Mouse (Mus musculus): ENCODE measurements at regions not wholly inside any gene's neighbourhood (a gene's known extent, or its start where the extent isn't known, plus 50 kb on each side); places are given as distances from the start of the nearest gene placed in this dataset.
"Not testable (repeated sequence)": the region's sequence is repeated elsewhere in the genome, so short reads cannot be mapped to it uniquely, and the experiment has no call there.

DNA sequence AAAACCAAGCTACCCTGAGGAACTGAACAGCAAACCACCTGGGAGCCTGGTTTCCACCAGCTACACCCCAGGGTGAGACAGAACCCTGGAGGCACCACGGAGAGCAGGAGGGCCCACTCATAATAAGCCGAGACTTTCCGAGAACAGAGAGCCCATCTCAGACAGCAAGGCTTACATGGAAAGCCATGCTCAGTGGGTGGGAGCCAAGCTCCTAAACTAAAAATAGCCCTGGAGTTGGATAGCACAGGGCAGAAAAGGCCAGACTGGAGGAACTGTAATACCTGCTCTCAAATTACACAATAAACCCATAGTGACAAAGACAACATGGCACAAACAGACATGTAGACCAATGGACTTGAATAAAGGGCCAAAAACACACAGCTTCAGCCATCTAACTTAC is 69.9 kb downstream of the Fbxo4 start:
- Histone ChIP-seq H3K9me3 (no peaks in the 10 kb centered on the region), H3K9ac (no peak overlapping the region), H3K36me3 (replicated peaks) (no peaks in the 10 kb centered on the region), H3K4me3 (no peak overlapping the region), H3K27ac (no peak overlapping the region), H3K4me2 (no peak overlapping the region), H3K4me1 (no peaks in the 10 kb centered on the region), H3K27me3 (replicated peaks) (no peaks in the 10 kb centered on the region)
- 73% methylated on average over 3 of the region's 3 CpGs for WGBS
- no peak for ATAC-seq (replicated peaks)

- Histone ChIP-seq H3K36me3 (replicated peaks) (no peaks in the 10 kb centered on the region), H3K27me3 (replicated peaks) (no peaks in the 10 kb centered on the region), H3K4me1 (no peaks in the 10 kb centered on the region), H3K4me2 (no peak overlapping the region), H3K9me3 (no peaks in the 10 kb centered on the region), H3K9ac (no peak overlapping the region), H3K4me3 (no peak overlapping the region), H3K27ac (no peak overlapping the region)
- WGBS, result 12% methylated on average over 2 of the region's 2 CpGs
- no peak for ATAC-seq (replicated peaks)
Measured at GRCm38 (mm10) chr15:3908721-3909120, 70.7 kb downstream of the Fbxo4 start.

DNA sequence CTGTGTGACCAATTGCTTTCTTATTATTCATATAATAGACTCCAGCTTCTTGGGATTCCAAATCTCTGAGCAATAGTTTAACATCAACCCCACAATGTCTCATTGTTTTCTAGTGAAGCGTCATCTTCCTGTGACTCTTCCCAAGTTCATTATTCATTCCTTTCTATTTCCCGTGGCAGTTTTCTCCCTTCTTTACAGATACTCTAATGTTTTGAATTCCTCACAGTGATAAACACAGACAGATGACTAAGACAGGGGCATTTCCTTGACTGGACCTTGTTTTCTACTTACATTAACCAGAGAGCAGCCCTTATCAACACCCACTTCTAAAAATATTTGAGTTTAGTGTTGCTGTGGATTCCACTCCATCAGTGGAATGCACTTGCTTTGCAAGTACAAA is 73.8 kb downstream of the Fbxo4 start:
- H3K27me3 ChIP-seq (replicated peaks), result no peaks in the 10 kb centered on the region
- H3K27ac ChIP-seq, result no peak overlapping the region
- no peaks in the 10 kb centered on the region for H3K9me3 ChIP-seq
- H3K4me2 ChIP-seq, result no peak overlapping the region
- no peak for ATAC-seq (replicated peaks)
- WGBS, result 68% methylated on average over 2 of the region's 2 CpGs
- no peaks in the 10 kb centered on the region for H3K4me1 ChIP-seq
- H3K9ac ChIP-seq, result no peak overlapping the region
- no peak overlapping the region for H3K4me3 ChIP-seq
- no peaks in the 10 kb centered on the region for H3K36me3 ChIP-seq (replicated peaks)

DNA sequence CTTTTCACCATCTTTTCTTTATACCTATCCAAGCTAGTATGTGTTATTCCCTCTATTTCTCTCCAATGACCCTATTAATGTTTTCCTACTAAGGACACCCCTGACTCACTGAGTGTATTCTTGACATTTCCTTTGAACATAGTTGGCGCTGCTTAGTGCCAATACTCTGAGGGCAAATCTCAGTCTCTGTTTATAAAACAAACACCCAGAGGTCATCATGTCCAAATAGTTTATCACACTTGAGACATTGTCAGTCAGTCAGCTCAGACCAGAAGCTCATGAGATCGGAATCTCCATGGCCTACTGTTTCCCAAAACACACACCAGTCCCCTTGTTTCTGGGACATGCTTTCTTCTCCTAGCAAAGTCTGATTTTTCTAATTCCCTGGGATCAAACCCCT is 100.9 kb downstream of the Fbxo4 start:
- no peaks in the 10 kb centered on the region for H3K9me3 ChIP-seq
- no peak overlapping the region for H3K4me3 ChIP-seq
- ATAC-seq (replicated peaks), result no peak
- no peaks in the 10 kb centered on the region for H3K36me3 ChIP-seq (replicated peaks)
- 91% methylated on average over 2 of the region's 2 CpGs for WGBS
- no peak overlapping the region for H3K9ac ChIP-seq
- no peaks in the 10 kb centered on the region for H3K4me1 ChIP-seq
- no peaks in the 10 kb centered on the region for H3K27me3 ChIP-seq (replicated peaks)
- H3K27ac ChIP-seq, result no peak overlapping the region
- no peak overlapping the region for H3K4me2 ChIP-seq

GRCm38 (mm10) chr15:3877506-3877905 is 101.9 kb downstream of the Fbxo4 start:
- Histone ChIP-seq H3K4me2 (no peak overlapping the region), H3K4me1 (no peaks in the 10 kb centered on the region), H3K36me3 (replicated peaks) (no peaks in the 10 kb centered on the region), H3K27me3 (replicated peaks) (no peaks in the 10 kb centered on the region), H3K9ac (no peak overlapping the region), H3K27ac (no peak overlapping the region), H3K9me3 (no peaks in the 10 kb centered on the region), H3K4me3 (no peak overlapping the region)
- WGBS, result 90% methylated on average over 3 of the region's 3 CpGs
- ATAC-seq (replicated peaks), result no peak

GRCm38 (mm10) chr15:3875210-3875861 is 104.0 kb downstream of the Fbxo4 start:
- not testable (repeated sequence) for H3K4me1 ChIP-seq; H3K9ac ChIP-seq; H3K4me2 ChIP-seq; H3K9me3 ChIP-seq; ATAC-seq (replicated peaks); H3K36me3 ChIP-seq (replicated peaks); H3K27me3 ChIP-seq (replicated peaks); H3K4me3 ChIP-seq; H3K27ac ChIP-seq
- 65% methylated on average over 7 of the region's 7 CpGs for WGBS

DNA sequence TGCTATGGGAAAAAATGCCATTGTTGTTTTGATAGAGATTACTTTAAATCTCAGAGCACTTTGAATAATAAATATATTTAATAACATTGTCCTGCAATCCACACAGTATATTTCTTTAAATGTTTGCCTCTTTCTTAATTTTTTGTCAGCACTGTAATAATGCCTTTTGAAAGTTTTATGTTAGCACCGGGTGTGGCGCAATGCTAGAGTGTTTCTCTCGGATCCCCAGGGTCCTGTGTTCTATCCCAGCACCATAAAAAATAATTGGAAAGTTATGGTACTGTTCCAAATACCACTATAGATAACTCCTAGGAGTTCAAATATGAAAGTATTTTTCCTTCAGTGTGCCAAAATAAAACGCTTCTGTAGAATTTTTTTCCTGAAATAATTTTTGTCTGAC is 147.6 kb downstream of the Fbxo4 start:
- no peak overlapping the region for H3K4me2 ChIP-seq
- no peaks in the 10 kb centered on the region for H3K4me1 ChIP-seq
- no peaks in the 10 kb centered on the region for H3K9me3 ChIP-seq
- 89% methylated on average over 4 of the region's 4 CpGs for WGBS
- no peak overlapping the region for H3K9ac ChIP-seq
- ATAC-seq (replicated peaks), result no peak
- H3K27me3 ChIP-seq (replicated peaks), result no peaks in the 10 kb centered on the region
- no peak overlapping the region for H3K4me3 ChIP-seq
- H3K36me3 ChIP-seq (replicated peaks), result no peaks in the 10 kb centered on the region
- H3K27ac ChIP-seq, result no peak overlapping the region

GRCm38 (mm10) chr15:3805430-3805829 is 173.9 kb downstream of the Fbxo4 start:
- WGBS, result 90% methylated on average over 2 of the region's 2 CpGs
- ATAC-seq (replicated peaks), result no peak

GRCm38 (mm10) chr15:3775865-3776264 is 192.6 kb upstream of the Ghr start:
- WGBS, result 92% methylated on average over 3 of the region's 3 CpGs
- no peak overlapping the region for H3K27ac ChIP-seq
- H3K9me3 ChIP-seq, result 0 out of 2 replicates have a peak, but pooled peaks cover 2% of the 10 kb centered on the region
- no peak for ATAC-seq (replicated peaks)
- no peaks in the 10 kb centered on the region for H3K4me1 ChIP-seq
- no peaks in the 10 kb centered on the region for H3K27me3 ChIP-seq (replicated peaks)
- H3K9ac ChIP-seq, result no peak overlapping the region
- no peak overlapping the region for H3K4me2 ChIP-seq
- H3K4me3 ChIP-seq, result no peak overlapping the region
- no peaks in the 10 kb centered on the region for H3K36me3 ChIP-seq (replicated peaks)

More at GRCm38 (mm10) chr15:3805430-3805829, 173.9 kb downstream of the Fbxo4 start:
- H3K27ac ChIP-seq, result no peak overlapping the region
- no peak overlapping the region for H3K4me3 ChIP-seq
- no peaks in the 10 kb centered on the region for H3K27me3 ChIP-seq (replicated peaks)
- H3K4me1 ChIP-seq, result no peaks in the 10 kb centered on the region
- no peak overlapping the region for H3K9ac ChIP-seq
- no peaks in the 10 kb centered on the region for H3K36me3 ChIP-seq (replicated peaks)
- H3K4me2 ChIP-seq, result no peak overlapping the region
- H3K9me3 ChIP-seq, result no peaks in the 10 kb centered on the region

- Histone ChIP-seq H3K36me3 (replicated peaks) (no peaks in the 10 kb centered on the region), H3K27me3 (replicated peaks) (no peaks in the 10 kb centered on the region), H3K4me2 (no peak overlapping the region), H3K4me3 (no peak overlapping the region), H3K9me3 (no peaks in the 10 kb centered on the region), H3K4me1 (no peaks in the 10 kb centered on the region), H3K27ac (no peak overlapping the region), H3K9ac (no peak overlapping the region)
- WGBS, result 87% methylated on average over 8 of the region's 8 CpGs
- no peak for ATAC-seq (replicated peaks)
Measured at GRCm38 (mm10) chr15:3772228-3772789, 189.0 kb upstream of the Ghr start.

DNA sequence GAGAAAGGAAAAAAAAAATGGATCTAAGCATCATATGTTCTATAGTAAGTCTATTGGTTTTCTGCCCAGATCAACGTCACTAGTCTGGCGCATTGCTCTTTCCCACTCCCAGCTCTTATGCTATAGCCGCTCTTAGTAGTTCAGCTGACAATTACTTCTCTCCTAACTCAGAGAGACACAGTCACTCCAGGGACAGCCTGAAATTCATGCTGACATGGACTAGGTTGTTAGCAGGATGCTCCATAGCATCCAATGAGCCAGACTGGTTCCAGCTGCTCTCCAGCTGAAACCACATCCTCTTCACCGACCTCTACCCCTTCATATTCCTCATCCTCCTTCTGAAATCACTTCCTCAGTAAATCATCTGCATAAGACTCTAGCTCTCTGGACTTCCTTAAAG is 187.0 kb upstream of the Ghr start:
- 89% methylated on average over 4 of the region's 4 CpGs for WGBS
- no peaks in the 10 kb centered on the region for H3K27me3 ChIP-seq (replicated peaks)
- no peak overlapping the region for H3K27ac ChIP-seq
- H3K4me2 ChIP-seq, result no peak overlapping the region
- no peaks in the 10 kb centered on the region for H3K9me3 ChIP-seq
- H3K4me3 ChIP-seq, result no peak overlapping the region
- no peaks in the 10 kb centered on the region for H3K36me3 ChIP-seq (replicated peaks)
- no peaks in the 10 kb centered on the region for H3K4me1 ChIP-seq
- H3K9ac ChIP-seq, result no peak overlapping the region
- ATAC-seq (replicated peaks), result no peak

- no peak for ATAC-seq (replicated peaks)
Measured at GRCm38 (mm10) chr15:3764726-3765125, 181.4 kb upstream of the Ghr start.

DNA sequence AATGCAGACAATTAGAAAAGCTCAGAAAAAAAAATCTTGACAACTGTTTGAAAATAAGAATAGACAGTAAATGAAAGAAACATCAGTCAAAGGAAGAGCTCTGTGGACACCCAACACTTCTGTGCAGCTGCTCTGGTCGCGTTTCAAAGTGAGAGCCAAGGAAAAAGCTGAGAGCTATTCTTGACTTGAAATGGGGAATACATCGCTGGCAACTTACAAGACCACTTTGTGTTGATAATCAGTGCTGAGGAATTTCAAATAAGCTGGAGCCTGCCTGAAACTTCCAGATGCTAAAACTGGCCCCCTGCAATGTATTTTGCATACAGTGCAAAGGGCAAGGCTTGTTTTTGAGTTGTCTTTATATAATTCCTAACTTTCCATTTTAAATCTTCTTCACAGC is 177.1 kb upstream of the Ghr start:
- Histone ChIP-seq H3K4me2 (no peak overlapping the region), H3K27ac (no peak overlapping the region), H3K4me3 (no peak overlapping the region), H3K27me3 (replicated peaks) (no peaks in the 10 kb centered on the region), H3K9me3 (no peaks in the 10 kb centered on the region), H3K36me3 (replicated peaks) (no peaks in the 10 kb centered on the region), H3K9ac (no peak overlapping the region), H3K4me1 (no peaks in the 10 kb centered on the region)
- ATAC-seq (replicated peaks), result no peak
- 34% methylated on average over 3 of the region's 3 CpGs for WGBS

More at GRCm38 (mm10) chr15:3764726-3765125, 181.4 kb upstream of the Ghr start:
- Histone ChIP-seq H3K9ac (no peak overlapping the region), H3K4me3 (no peak overlapping the region), H3K4me1 (no peaks in the 10 kb centered on the region), H3K4me2 (no peak overlapping the region), H3K27me3 (replicated peaks) (no peaks in the 10 kb centered on the region), H3K27ac (no peak overlapping the region), H3K9me3 (no peaks in the 10 kb centered on the region), H3K36me3 (replicated peaks) (no peaks in the 10 kb centered on the region)
- 86% methylated on average over 3 of the region's 3 CpGs for WGBS

Measured in midbrain, embryonic 15.5 days (tissue).